Mouse (Mus musculus): ENCODE data around the gene Man1a.

Gene Man1a

DNA sequence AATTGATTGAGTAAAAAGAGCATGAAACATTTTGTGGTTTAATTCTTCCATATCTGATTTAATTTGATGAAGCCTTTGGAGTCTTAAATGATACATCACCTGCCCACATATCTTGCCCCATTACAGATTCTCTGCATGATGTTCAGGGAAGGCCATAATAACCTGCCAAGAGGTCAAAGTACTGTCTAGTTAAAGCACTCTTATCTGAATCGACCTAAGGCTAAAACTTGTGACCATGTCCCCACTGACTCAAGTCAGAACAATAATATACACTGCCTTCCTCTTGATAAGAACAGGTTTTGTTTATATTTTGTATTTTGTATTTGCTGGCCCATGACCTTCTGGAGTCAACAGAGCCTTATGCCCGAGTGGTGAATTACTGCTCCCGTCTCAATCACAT lies 154.2 kb downstream of the Man1a start:
- DNase-seq (ENCODE audit: extremely low read depth, low read depth, low spot score) = no peak

DNA sequence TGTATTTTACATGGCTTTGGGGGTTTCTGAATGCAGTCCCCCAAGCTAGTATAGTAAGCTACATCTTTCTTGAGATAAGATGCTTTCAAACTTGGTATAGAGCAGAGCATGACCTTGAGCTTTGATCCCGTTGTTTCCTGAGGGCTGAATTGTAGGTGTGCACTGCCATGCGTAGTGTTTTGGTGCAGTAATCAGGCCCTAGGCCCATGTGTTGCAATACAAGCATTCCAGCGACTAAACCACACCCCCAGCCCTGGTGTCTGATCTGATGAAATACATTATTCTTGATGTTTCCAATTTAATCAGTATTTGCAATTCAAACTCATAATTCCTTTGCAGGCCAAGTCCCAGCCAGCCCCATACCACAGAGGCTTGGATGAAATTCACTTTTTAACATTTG lies 158.9 kb downstream of the Man1a start:
- no peak for DNase-seq (ENCODE audit: extremely low read depth, low read depth, low spot score)

DNA sequence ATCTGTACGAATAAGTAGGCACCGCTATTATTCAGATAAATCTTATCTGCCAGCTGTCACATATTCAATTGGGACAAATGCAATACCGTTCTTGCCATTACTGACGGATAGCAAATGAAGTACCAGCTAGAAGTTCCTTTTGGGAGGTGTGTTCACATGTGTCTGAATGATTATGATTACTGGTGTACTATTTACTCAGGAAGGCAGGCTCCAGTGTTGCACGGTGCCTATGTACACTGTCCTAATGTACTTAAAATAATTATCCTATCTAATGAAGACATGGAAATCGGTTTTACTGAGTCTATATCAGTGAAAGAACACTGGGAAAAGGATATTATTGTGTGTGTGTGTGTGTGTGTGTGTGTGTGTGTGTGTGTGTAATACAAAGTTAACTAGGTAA lies 160.7 kb downstream of the Man1a start:
- DNase-seq (ENCODE audit: extremely low read depth, low read depth, low spot score) = no peak

DNA sequence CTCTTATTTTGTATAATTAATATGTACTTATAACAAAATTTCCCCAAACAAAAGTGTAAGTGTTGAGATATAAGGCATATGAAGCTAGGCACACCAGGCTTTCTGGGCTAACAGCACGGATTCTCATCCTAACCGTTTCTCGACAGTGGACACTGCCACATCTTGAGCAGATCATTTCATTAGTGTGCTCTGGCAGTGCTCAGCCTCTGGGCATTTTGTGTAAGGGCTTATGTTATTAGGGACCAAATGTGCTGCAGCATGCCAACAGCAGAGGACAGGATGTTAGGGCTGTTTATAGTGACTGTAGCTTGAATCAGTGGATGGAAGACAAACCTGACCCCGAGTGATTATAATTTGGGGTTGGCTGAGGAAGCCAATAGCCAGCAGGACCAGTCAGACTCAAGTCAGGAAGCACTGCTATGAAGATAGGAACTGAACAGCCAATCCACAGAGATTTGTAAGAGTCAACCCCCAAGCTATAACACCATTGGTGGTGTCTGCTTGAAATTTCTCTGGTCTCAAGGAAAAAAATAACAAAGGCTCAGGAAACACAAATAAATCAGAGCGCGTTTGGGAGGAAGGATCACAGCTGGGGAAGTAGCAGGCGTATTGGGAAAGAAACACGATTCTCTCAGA lies 161.3 kb downstream of the Man1a start:
- no peak for DNase-seq (ENCODE audit: extremely low read depth, low read depth, low spot score)

DNA sequence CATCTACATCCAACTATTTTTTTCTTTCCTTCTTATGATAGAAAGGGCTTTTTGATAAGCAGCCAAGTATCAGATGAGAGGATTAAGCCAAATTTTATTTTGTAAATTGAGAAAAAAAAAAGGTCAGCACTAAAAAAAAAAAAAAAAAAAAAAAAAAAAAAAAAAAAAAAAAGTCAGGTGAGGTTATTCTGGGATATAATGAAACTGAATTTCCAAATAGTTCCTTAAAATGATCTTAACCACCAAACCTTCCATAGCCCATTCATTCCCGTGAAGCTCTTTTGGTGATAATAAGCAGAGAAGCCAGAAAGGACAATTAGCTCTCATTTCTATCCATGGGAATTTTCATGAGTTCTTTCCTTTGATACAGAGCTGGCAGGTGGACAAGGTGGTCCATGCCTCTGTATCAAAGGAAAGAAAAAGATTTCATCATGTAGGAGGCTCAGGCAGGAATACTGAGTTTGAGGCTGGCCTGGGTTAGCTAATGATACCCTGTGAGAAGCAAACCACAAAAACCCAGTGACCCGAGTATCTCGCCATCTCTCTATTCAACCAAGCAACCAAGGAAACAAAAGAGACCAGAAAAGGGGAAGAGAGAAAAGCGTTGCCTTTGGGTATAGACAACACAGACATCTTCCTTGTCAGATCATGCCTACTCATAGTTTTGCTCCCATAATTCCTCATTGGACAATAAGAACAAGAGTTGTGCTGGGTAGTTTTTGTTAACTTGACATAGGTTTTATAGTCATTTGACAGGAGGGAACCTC lies 162.7 kb downstream of the Man1a start:
- DNase-seq (ENCODE audit: extremely low read depth, low read depth, low spot score) = no peak

DNA sequence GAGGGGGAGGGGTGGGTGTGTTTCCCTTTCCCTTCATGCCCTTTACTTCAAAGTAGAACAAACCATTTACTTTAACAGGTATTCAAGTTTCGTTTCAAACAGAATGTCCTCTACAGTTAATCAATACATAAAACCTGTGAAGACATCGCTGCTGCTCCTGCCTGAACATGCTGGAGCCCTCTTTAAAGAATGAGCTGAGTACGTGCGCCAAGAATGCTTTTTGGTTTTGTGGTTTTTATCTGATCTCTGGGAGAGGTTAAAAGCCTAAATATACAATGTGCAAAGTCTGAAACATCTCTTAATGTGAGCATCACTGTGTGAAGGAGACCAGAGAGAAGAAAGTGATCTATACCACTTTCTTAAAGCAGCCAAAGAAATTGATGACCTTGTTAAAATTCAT lies 186.9 kb downstream of the Man1a start:
- peak; percentile 63 for DNase-seq (ENCODE audit: extremely low read depth, low read depth, low spot score)

DNA sequence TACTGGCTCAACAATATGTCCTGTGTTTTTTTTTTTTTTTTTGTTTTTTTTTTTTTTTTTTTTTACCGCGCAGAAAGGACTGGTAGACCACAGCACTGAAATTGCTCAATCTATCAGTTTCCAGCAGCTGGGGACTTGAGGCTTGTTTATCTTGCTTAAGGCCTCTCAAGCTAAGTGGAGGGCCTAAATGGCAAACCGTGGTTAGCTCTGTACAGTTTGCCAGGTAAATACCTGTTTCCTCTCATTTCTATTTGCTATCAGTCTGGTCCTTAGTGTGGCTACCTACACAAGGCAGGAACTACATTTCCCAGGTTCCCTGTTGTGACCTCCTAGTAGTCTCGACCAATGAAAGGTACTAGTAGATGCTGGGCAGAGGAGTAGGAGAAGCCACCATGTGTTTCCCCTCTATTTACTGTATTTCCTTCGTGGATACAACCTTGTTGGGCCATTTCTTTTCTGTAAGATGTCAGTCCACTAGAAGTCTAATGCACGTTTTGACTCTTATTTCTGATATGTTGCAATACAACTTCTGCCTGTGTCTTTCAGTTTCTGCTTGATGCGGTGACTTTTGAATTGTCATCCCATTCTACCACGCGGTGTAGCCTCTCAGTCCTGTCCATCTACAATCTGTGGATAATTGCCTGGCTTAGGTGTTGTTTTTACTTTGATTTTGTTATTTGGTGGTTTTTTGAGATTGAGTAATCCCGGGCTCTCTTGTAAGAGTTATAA lies 187.9 kb downstream of the Man1a start:
- DNase-seq (ENCODE audit: extremely low read depth, low read depth, low spot score) = no peak

DNA sequence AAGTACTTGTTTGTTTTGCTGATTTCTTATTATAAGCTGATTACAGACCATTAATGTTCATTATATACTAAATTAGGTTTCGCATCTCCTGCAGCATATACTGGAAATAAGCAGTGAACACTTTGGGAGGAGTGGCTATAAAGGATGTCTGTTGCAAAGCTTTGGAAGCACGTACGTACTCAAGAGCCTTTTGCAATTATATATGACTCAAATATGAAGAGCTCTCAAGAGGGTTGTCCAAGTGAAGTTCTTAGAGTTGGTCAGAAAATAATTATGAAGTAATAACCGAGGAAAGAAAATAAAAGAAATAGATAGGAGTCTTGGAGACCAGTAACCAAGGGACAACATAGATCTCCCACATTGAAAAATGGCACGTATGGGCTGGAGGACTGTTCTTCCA lies 189.9 kb downstream of the Man1a start:
- no peak for DNase-seq (ENCODE audit: extremely low read depth, low read depth, low spot score)

DNA sequence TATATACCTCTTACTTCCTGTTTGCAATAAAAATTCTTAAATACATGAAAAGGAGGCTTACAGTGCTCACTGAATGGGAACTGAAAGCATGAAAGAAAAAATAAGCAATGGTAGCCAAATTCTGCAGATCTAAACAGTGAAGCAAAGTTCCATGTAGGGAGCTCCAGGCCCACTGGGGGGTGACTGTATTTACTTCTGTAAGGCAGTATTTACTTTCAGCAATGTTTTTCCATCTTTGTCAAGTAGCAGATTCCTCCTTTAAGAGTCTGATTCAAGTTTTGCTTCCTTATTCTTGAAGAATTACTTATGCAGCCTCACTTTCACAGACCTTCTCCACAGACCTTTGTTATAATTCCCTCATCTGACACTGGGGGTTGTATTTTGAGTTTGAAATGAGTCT lies 195.1 kb downstream of the Man1a start:
- no peak for DNase-seq (ENCODE audit: extremely low read depth, low read depth, low spot score)

DNA sequence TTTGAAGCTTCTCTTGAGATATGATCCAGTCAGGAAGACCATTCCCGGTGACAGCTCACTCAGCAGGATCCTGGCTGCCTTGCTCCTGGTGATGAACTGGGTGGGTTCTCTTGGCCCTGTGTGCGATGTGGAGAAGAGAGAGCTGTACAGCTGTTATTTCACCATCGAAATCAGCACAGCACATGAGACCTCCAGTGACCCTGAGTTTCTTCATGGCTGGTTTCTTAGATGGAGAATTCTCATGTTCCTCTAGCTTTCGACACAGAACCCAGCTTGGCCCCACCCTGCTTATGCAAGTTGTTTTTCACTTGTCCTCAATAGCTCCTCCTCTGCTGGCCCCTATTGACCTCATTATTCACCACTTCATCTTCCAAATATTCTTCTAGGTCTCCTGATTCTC lies 200.5 kb downstream of the Man1a start:
- DNase-seq (ENCODE audit: extremely low read depth, low read depth, low spot score) = no peak

DNA sequence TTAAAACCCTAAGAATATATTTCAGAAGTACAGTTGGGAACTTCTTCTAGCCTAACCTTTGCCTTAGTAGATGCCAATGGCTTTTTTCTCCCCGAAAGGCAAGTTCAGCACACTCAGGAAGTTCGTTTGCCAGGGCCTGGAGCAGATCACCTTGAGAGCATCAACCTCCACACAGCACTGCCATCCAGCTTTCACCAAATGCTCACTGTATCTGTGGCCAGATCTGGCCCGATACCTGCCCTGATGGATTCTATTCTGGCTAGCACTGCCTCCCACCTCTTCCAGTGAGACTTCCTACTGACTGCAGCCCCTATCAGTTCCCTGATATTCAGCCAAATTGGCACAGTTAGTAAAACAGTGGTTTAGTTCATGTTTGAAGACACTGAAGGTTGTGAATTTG lies 202.2 kb downstream of the Man1a start:
- DNase-seq (ENCODE audit: extremely low read depth, low read depth, low spot score) = no peak

DNA sequence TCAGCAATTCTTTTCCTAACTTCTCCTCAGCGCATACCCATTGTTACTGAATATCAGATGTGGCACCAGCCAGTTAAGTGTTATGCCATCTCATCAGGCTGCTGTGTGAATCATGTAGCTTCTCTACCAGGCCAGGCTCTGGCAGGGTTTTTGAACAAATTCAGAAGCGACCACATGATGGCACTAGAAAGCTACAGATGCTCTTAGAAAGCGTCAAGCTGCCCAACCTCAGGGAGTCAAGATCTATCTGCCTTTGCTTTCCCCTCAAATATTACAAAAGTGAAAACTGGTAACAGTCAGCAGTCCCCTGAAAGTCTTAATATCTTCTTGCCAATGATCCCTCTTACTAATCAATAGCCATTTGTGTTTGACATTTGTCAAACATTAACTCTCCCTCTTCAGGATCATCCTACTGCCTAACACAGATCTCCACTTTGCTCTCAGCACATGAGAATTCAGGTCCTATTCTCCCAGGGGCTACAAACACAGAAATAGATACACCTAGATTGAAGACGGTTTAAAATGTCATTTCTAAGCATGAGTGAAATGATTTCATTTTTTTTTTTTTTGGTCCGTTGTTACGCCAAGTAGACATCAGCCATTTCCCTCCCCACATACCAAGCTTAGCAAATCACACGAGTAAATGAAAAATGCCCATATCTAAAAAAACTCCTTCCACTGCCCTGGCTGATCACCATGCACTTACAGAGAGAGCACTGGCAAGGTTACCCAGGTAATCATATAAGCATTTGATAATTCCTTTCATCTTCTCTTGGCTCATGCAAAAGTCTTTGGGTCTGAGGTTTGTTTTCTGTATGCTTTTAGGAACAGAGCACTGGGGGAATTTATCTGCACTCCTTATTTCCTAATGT lies 212.7 kb downstream of the Man1a start:
- no peak for DNase-seq (ENCODE audit: extremely low read depth, low read depth, low spot score)

DNA sequence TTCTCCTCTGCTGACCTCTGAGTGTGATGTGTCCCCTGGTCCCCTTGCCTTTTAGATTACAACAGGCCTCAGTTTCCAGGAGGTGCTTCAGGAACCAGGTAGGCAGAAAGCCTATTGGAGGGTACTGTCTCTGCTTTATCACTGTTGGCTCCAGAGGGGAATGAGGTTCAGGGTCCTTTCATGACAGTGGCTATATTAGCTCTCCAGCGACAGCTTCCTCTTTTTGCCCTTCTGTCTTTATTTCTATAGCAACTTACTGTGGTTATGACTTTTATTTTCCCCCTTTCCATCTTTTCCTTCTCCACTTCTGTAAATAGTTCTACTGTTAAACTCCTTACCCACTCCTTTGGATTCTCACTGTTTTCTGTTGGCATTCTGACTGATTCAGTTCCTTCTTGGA lies 216.5 kb downstream of the Man1a start:
- no peak for DNase-seq (ENCODE audit: extremely low read depth, low read depth, low spot score)

DNA sequence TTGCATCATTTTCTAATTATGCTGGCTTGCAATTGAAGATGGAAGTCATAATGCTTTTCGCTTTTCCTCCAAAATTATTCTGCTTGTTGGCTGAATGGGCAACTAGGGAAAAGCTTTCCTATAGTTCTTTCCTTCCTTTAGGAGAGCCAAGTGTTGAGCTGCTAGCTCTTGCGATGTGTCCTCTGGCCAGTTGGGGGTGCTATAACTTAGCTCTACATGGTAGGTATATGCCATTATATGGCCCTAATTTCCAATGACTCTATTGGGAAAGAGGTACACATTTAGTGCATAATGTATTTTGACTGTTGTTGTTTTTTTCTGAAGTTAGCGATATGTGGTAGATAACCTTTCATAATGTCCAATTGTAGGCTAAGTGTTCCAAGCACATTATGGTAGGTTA lies 217.2 kb downstream of the Man1a start:
- DNase-seq (ENCODE audit: extremely low read depth, low read depth, low spot score) = no peak

All from fat pad, adult 2 months (tissue).